Mouse (Mus musculus): Measurements from ENCODE around the gene Otc.

DNA sequence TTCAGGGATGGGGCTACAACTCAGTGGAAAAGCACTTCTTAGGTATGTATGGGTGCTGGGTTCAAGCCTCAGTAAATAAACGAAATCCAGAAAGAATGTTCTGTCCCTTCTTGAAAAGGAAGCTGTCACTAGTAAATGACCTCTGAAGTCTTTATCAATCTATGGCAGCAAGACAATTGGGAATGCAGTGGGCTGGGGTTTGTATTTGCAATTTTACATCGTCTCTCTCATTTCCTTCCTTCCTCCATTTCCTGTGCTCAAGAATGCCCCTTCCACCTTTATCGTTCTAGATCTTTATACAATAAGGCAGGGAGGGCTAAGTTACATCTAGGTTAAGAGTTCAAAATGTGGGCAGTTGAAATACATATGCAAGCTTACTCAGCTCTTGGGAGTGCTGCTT is 17.5 kb upstream of the Otc start:
- TF ChIP-seq CTCF (IDR thresholded peaks at IDR 0.05; ENCODE audit: low read depth, low read length) (no peak), POLR2AphosphoS5 (IDR thresholded peaks at IDR 0.05; ENCODE audit: insufficient replicate concordance, low read depth, low read length) (no peak), GATA1 (IDR thresholded peaks at IDR 0.05; ENCODE audit: borderline replicate concordance, low read length) (no peak), TAL1 (conservative IDR thresholded peaks at IDR 0.05; ENCODE audit: low read depth, low read length) (no peak)

Measured in G1E (cell line).